Mouse (Mus musculus) ES-Bruce4 (cell line): ENCODE results near the gene Dusp16.

Experiments
- CTCF ChIP-seq: IDR thresholded peaks from one replicate; pipeline ENCODE4 v1.8.1; 2011; ENCODE audit warnings: low read depth, low read length
- EP300 ChIP-seq: IDR thresholded peaks from 2 replicates; pipeline ENCODE4 v1.6.1; 2011; ENCODE audit warnings: low read depth, low read length; ENCODE audit not compliant: insufficient read depth
- POLR2A ChIP-seq: IDR thresholded peaks from one replicate; pipeline ENCODE4 v1.8.1; 2011; ENCODE audit warnings: low read length; ENCODE audit not compliant: insufficient read depth

GRCm38 (mm10) chr6:134773292-134773893, 19.0 kb downstream of the Dusp16 start:
- TF ChIP-seq CTCF (no peak), POLR2A (no peak), EP300 (no peak)
